Mouse (Mus musculus) thymus, postnatal 0 days (tissue): Measurements from ENCODE around the gene Nupl2. TPM values are rescaled to one million over a fixed set of nuclear protein-coding genes. Genes with fewer than 3 reads are reported as not detected.

Experiments used
- DNase-seq: peaks from one replicate; pipeline ENCODE4 v3.0.0-alpha.2; 2015; ENCODE audit warnings: low spot score
- polyA plus RNA-seq: library from polyadenylated mRNA; unstranded; fragments of >200 nt; fragmentation: Nextera tagmentation; extraction: Ambion mirVana; gene quantifications from 2 replicates; pipeline ENCODE4 v1.2.1, GENCODE M21; 2015

The Nupl2 gene
- polyA plus RNA-seq, result 12.1 and 12.9 TPM in 2 replicates

- peak; percentile 92 for DNase-seq
Measured at GRCm38 (mm10) chr5:24164789-24165445, at the start of gene Nupl2. TSS of gene Nupl2 (plus strand) at chr5:24164963.

- no peak for DNase-seq
Measured at GRCm38 (mm10) chr5:24122221-24122620, 42.5 kb upstream of the Nupl2 start.

- DNase-seq, result no peak
Measured at GRCm38 (mm10) chr5:24124175-24124574, 40.6 kb upstream of the Nupl2 start.

DNA sequence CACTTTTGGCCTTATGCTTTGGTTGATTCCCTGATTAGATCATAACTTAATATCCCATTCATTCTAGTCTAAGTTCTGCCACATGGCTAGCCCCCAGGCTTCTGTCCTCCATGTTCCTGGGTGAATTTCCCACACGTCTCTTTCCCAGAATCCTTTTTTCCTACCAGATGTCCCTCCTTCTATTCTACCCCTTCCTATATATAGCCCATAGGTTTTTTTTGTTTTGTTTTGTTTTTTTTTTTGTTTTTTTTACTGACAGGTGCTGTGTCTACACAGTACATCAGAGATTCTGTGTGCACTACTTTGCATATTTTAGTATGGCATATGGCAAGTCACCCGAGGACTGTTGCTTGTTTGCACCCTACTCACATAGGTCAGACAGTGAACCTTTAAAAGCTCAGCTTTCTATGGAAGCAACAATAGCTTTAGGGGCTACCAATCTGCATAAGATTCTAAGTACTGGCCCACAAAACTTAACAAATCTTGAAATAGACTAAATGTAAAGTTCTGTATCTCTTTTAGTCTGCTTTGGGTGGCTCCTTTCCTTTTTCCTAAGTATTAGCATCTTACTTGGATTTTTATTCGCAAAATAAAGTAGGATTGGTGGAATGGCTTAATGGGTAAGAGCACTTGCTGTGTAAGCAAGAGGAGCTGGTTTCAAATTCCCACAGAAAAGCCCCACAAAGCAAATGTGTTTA is 40.0 kb upstream of the Nupl2 start:
- DNase-seq, result no peak

GRCm38 (mm10) chr5:24125910-24126636 is 38.7 kb upstream of the Nupl2 start:
- no peak for DNase-seq

- DNase-seq, result no peak
Measured at GRCm38 (mm10) chr5:24126967-24127366, 37.8 kb upstream of the Nupl2 start.

GRCm38 (mm10) chr5:24146964-24147363 is 17.8 kb upstream of the Nupl2 start:
- DNase-seq, result no peak

- DNase-seq, result no peak
Measured at GRCm38 (mm10) chr5:24152199-24152598, 12.6 kb upstream of the Nupl2 start.

DNA sequence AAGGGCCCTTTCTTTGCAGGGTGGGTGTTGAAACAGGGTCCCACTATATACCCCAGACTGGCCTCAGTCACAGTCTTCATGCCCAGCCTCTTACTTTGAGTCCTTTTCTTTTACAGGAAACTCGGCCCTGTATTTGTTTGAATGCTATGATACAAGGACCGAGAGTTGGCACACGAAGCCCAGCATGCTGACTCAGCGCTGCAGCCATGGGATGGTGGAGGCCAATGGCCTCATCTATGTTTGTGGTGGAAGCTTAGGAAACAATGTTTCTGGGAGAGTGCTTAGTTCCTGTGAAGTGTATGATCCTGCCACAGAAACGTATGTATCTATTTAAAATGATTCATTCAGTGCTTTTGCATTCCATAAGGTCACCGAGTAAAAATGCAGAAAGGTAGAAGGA is 8.0 kb upstream of the Nupl2 start:
- no peak for DNase-seq

GRCm38 (mm10) chr5:24167263-24167662 is 2.5 kb downstream of the Nupl2 start:
- DNase-seq, result no peak

DNA sequence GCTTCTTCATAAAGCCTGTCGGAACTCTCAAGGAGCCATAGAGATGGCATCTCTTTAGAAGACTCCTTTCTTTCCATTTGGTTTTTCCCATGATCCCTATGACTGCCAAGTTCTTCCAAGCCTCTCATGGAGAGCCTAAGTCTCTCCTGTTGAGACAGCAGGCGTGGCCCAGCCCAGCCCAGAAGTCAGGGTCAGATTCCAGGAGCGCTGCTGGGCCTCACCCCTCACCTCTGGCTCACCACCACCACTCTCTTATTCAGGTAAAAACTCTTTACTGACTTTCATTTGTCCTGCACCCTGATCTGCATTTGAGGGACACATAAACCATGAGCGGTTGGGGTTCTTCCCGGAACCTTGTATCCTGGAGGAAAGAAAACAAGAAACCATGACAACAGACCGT is 5.1 kb downstream of the Nupl2 start:
- no peak for DNase-seq

DNA sequence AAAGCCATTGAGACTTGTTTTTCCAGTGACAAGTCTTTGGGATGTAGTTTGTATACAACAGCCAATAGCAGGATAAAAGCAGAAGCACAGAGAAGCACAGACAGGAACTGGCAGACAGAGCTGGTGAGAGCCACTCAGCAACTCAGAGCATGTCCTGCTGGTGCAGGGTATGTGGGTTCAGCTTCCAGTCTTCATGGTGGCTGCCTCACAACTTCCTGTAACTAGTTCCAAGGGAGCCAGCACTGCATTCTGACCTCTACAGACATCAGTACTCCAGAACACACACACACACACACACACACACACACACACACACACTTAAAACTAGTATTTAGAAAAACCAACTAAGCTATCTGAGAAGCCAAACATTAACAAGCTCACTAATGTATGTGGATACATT is 7.3 kb downstream of the Nupl2 start:
- DNase-seq, result no peak

GRCm38 (mm10) chr5:24181514-24182295 is 16.9 kb downstream of the Nupl2 start:
- no peak for DNase-seq

GRCm38 (mm10) chr5:24182296-24182734 is 17.6 kb downstream of the Nupl2 start:
- no peak for DNase-seq

DNA sequence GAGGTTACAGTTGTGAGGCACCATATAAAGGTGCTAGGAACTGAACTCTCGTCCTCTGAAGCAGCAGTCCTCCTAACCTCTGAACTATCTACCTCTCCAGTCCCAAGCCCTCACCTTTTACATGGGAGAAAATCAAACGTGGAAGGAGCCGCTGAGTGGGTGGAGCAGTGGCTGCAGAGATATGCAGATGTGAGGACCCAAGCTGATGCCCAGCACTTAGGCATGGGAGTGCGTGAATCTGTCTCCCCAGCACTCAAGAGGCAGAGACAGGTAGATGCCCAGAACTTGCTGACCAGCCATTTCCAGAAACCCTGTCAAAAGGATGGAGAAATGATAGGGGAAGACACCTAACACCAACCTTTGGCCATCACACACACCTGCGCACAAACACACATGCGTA is 18.3 kb downstream of the Nupl2 start:
- DNase-seq, result no peak

DNA sequence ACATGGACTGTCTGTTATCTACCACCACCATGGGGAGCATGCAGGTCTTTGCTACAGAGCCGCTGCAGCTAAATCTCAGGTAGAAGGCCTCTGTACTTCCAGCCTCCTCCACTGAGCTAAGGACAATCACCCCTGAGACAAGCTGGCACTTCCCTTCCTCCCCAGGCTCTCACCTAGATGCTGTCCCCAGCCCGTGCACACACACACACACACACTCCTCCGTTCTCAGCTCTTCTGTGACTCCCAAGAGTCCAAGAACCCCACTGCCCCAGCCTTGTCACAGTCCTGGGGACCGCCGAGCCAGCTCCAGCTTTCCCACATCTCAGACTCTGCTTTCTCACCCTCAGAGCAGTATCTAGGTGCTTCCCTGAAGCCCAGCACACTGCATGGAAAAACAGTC is 19.2 kb downstream of the Nupl2 start:
- DNase-seq, result no peak

- DNase-seq, result no peak
Measured at GRCm38 (mm10) chr5:24188476-24188875, 23.7 kb downstream of the Nupl2 start.

- DNase-seq, result no peak
Measured at GRCm38 (mm10) chr5:24191821-24192220, 27.1 kb downstream of the Nupl2 start.

DNA sequence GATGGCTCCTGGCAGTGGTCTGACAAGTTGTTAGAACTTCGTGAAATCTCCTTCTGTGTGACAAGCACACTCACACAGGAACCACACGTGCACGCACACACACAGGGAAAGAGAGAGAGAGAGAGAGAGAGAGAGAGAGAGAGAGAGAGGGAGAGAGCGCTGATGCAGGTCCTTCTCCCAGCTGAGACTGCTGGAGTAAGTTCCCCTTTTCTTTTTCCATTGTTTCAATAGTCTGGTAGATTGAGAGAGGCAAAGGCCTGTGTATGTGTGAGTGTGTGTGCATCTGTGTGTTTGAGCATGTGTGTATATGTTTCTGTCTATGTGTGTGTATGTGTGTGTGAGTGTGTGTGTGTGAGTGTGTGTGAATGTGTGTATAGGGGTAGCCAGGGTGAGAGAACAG is 36.2 kb downstream of the Nupl2 start:
- DNase-seq, result no peak

- no peak for DNase-seq
Measured at GRCm38 (mm10) chr5:24202492-24202891, 37.7 kb downstream of the Nupl2 start.

- DNase-seq, result no peak
Measured at GRCm38 (mm10) chr5:24203266-24203665, 38.5 kb downstream of the Nupl2 start.

DNA sequence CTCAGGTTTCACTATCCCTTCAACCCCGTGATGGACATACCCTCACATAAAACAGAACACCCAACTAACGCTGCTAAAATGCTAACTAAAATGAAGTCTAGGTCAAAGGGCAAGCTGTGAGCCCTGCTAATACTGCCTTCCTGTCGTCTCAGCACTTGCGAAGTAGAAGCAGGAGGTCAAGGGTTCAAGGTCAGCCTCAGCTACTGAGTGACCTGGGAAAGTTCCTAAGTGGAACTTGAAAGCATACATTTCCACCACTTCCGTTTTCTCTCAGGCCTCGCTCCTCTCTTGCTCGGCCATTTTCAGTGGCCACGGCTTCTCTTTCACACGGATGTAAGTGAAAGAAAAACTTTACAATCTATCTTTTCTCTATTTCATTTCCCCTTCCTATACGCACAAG is 43.2 kb downstream of the Nupl2 start:
- no peak for DNase-seq
